Mouse (Mus musculus): ENCODE data around the gene Camk1.

DNA sequence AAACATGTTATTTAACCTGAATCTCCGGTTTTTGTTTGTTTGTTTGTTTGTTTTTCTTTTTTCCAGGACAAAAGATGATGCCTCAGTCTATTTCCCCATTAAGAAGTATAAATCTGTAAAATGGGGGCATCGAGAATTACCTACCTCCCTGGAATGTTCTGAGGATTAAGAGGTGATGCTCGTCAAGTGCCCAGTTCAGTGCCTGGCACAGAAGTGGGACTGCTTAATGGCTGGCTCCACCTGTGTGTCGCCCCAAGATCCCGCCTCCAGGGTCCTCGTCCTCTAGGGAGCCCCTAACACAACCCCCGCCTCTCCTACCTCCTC lies 33.4 kb upstream of the Camk1 start:
- TF ChIP-seq CTCF (IDR thresholded peaks at IDR 0.05; ENCODE audit: borderline replicate concordance, control insufficient read depth, extremely low read depth, insufficient read depth, low read length, poor library complexity) = no peak
- no peak for TF ChIP-seq POLR2A (IDR thresholded peaks at IDR 0.05; ENCODE audit: control insufficient read depth, extremely low read depth, insufficient read depth, low read length, poor library complexity)

Measured in thymus, adult 2 months (tissue).